Mouse (Mus musculus): ENCODE data around the gene Asb17. TPM values are rescaled to one million over a fixed set of nuclear protein-coding genes. Genes with fewer than 3 reads are reported as not detected.

Asb17 gene
- polyA plus RNA-seq (2012; ENCODE audit: insufficient read depth, insufficient read length, missing spikeins), result not detected in 2 replicates

GRCm38 (mm10) chr3:153844030-153844429 is at the start of gene Asb17:
TSS of gene Asb17 (plus strand) at chr3:153844209.
- H3K4me1 ChIP-seq (ENCODE audit: control insufficient read depth, insufficient read depth, insufficient read length, low read length), result no peaks in the 10 kb centered on the region
- H3K4me3 ChIP-seq (ENCODE audit: insufficient read depth, low read depth, low read length), result no peak within 1 kb of the TSS
- no peak within 1 kb of the TSS for H3K27ac ChIP-seq (replicated peaks; ENCODE audit: low read depth, low read length)

GRCm38 (mm10) chr3:153797574-153797973 is 46.4 kb upstream of the Asb17 start:
- Histone ChIP-seq H3K4me3 (ENCODE audit: insufficient read depth, low read depth, low read length) (no peak overlapping the region), H3K27ac (replicated peaks; ENCODE audit: low read depth, low read length) (no peak overlapping the region), H3K4me1 (ENCODE audit: control insufficient read depth, insufficient read depth, insufficient read length, low read length) (no peaks in the 10 kb centered on the region)

DNA sequence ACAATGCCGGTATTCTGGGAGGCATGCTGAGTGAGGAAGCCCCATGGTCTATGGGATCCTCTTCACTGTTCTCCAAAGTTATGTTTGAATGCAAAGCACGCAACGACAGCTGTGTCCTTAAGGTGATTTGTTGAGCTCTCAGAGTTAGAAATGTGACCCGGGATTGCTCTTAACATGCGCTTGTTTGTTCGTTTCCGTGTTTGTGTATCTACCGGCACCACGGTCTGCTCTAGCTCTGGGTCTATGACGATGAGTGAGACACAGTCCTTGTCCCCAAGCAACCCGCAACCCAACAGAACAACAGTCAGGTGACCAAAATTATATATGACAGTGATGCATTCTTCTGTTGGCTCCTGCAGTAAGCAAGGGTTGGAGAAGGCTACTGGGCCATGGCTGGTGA is 44.4 kb upstream of the Asb17 start:
- no peak overlapping the region for H3K4me3 ChIP-seq (ENCODE audit: insufficient read depth, low read depth, low read length)
- no peaks in the 10 kb centered on the region for H3K4me1 ChIP-seq (ENCODE audit: control insufficient read depth, insufficient read depth, insufficient read length, low read length)
- no peak overlapping the region for H3K27ac ChIP-seq (replicated peaks; ENCODE audit: low read depth, low read length)

DNA sequence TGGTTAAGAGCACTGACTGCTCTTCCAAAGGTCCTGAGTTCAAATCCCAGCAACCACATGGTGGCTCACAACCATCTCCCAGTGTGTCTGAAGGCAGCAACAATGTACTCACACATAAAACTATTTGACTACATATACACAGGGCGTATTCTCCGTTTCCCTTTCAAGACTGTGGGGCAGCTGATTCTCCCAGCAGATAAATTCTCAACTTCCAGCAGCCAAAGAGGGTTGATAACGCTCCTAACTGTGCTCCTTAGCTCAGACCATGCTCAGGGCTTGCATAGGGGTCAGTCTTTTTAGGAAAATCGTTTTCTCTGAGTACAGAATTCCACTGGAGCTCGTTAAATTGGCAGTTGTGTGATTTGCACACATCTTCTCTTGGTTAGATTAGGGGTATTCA is 43.3 kb upstream of the Asb17 start:
- H3K4me3 ChIP-seq (ENCODE audit: insufficient read depth, low read depth, low read length), result no peak overlapping the region
- H3K4me1 ChIP-seq (ENCODE audit: control insufficient read depth, insufficient read depth, insufficient read length, low read length), result no peaks in the 10 kb centered on the region
- H3K27ac ChIP-seq (replicated peaks; ENCODE audit: low read depth, low read length), result no peak overlapping the region

GRCm38 (mm10) chr3:153801541-153801940 is 42.5 kb upstream of the Asb17 start:
- no peak overlapping the region for H3K27ac ChIP-seq (replicated peaks; ENCODE audit: low read depth, low read length)
- no peak overlapping the region for H3K4me3 ChIP-seq (ENCODE audit: insufficient read depth, low read depth, low read length)
- H3K4me1 ChIP-seq (ENCODE audit: control insufficient read depth, insufficient read depth, insufficient read length, low read length), result no peaks in the 10 kb centered on the region

DNA sequence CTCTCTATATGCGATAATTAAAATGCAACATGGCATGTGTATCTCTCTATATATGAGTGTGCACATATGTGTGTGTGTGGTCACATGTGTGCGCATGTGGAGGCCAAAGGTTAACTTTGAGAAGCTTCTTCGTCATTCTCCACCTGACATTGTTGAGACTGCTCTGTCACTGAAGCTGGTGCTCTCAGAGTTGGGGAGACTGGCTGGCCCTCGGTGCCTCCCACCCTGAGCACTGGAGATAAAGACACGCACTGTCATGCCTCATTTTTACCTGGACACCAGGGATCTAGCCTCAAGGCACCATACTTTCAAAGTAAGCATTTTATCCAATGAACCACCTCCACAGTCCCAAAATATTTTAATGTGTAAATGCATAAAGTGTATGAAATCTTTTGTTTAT is 41.4 kb upstream of the Asb17 start:
- Histone ChIP-seq H3K27ac (replicated peaks; ENCODE audit: low read depth, low read length) (no peak overlapping the region), H3K4me3 (ENCODE audit: insufficient read depth, low read depth, low read length) (no peak overlapping the region), H3K4me1 (ENCODE audit: control insufficient read depth, insufficient read depth, insufficient read length, low read length) (no peaks in the 10 kb centered on the region)

GRCm38 (mm10) chr3:153804032-153804431 is 40.0 kb upstream of the Asb17 start:
- Histone ChIP-seq H3K4me3 (ENCODE audit: insufficient read depth, low read depth, low read length) (no peak overlapping the region), H3K27ac (replicated peaks; ENCODE audit: low read depth, low read length) (no peak overlapping the region), H3K4me1 (ENCODE audit: control insufficient read depth, insufficient read depth, insufficient read length, low read length) (no peaks in the 10 kb centered on the region)

DNA sequence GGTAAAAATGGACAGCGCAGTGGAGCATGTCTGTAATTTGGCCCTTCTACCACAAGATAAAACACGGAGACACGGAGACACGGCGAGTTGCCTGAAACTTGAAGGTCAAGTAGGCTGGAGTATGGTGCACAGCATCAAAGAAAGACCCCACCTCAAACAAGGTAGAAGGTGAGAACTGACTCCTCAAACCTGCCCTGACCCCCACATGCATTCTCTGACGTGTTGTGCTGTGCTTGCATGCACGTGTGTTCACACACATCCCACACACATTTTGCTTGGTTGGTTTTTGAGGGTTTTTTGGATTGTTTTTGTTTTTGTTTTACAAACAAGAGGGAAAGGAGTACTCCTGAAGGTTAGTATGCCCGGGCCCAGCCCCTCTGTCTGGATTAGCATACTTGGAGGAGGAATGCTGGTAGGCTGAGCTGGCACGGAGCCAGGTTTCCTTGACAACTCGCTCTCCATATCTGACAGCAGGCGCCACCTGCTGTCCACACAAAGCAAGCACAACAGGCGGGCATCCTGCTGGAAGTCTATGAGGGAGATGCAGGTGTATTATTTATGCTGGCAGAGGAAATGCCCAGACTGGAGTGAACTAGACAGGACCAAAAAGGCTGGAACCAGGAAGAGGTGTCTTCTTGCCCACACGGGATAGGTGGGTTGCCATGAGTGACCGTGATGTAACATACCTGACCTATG is 37.8 kb upstream of the Asb17 start:
- no peak overlapping the region for H3K4me3 ChIP-seq (ENCODE audit: insufficient read depth, low read depth, low read length)
- no peaks in the 10 kb centered on the region for H3K4me1 ChIP-seq (ENCODE audit: control insufficient read depth, insufficient read depth, insufficient read length, low read length)
- no peak overlapping the region for H3K27ac ChIP-seq (replicated peaks; ENCODE audit: low read depth, low read length)

DNA sequence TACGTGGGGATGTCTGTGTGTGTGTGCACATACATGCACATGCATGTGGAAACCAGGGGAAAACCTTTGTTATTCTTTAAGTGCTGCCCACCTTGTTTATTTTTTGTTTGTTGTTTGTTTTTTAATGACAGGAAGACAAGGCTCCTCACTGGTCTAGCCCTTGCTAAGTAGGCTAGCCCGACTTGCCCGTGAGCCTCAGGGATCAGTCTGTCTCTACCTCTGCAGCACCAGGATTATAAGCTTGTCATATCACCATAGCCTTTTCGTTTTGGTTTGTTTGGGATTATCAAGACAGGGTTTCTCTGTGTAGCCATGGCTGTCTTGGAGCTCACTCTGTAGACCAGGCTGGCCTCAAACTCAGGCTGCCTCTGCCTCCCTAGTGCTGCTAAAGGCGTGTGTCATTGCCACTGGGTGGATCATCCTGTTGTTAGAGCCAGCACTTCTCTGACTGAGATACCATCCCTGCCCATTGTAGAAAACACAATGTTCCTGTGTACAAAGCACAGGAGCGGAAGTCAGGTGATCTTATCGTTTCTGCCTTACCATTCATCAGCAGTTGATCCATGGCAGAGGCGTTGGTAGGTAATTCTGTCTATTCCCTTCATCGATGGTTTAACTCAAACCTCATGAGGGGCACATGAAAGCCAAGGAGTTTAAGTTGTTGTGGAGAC is 37.1 kb upstream of the Asb17 start:
- Histone ChIP-seq H3K4me3 (ENCODE audit: insufficient read depth, low read depth, low read length) (no peak overlapping the region), H3K4me1 (ENCODE audit: control insufficient read depth, insufficient read depth, insufficient read length, low read length) (no peaks in the 10 kb centered on the region), H3K27ac (replicated peaks; ENCODE audit: low read depth, low read length) (no peak overlapping the region)

DNA sequence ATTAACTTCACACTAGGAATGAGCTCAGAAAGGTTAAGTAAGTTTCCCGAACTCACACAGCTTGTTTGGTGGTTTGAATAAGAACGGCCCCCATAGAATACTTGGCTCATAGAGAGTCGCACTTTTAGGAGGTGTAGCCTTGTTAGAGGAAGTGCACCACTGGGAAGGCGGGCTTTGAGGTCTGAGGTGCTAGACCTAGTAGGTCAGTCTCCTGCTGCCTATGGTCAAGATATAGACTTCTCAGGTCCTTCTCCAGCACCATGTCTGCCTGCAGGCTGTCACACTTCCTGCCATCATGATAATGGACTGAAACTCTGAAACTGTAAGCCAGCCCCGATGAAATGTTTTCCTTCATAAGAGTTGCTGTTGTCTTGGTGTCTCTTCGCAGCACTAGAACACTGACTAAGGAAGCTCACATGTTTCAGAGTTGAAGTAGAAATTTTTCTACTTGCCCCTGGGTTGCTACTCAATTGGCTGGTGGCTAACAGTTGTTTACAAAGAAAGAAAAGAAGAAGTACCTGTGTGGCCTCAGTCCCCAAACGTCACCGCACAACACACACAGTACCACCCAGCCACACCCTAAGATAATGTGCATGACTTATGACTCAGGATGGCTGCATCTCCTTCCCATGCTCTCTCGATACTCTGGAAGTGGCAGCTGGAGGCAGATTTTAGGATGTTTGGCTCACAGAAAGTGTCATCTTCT is 36.4 kb upstream of the Asb17 start:
- Histone ChIP-seq H3K27ac (replicated peaks; ENCODE audit: low read depth, low read length) (no peak overlapping the region), H3K4me3 (ENCODE audit: insufficient read depth, low read depth, low read length) (no peak overlapping the region), H3K4me1 (ENCODE audit: control insufficient read depth, insufficient read depth, insufficient read length, low read length) (no peaks in the 10 kb centered on the region)

DNA sequence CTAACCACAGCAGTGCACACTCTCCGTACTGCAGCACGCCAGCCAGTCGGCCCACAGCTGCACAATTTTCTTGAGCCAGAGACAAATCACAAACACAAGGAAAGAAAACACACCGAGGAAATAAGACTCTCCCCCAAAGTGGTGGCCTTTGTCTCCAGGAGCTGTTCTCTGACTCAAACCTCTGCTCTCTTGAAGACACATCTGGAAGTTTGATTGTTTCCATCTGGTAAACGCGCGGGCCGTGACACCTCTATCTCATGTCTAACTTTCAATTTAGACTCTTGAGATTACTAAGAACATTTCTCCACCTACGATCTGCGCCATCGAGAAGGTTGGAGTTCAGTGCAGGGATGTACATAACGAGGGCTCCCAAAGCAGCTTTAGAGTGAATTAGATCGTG is 35.6 kb upstream of the Asb17 start:
- Histone ChIP-seq H3K4me1 (ENCODE audit: control insufficient read depth, insufficient read depth, insufficient read length, low read length) (no peaks in the 10 kb centered on the region), H3K27ac (replicated peaks; ENCODE audit: low read depth, low read length) (no peak overlapping the region), H3K4me3 (ENCODE audit: insufficient read depth, low read depth, low read length) (no peak overlapping the region)

GRCm38 (mm10) chr3:153814026-153814425 is 30.0 kb upstream of the Asb17 start:
- Histone ChIP-seq H3K4me3 (ENCODE audit: insufficient read depth, low read depth, low read length) (no peak overlapping the region), H3K27ac (replicated peaks; ENCODE audit: low read depth, low read length) (no peak overlapping the region), H3K4me1 (ENCODE audit: control insufficient read depth, insufficient read depth, insufficient read length, low read length) (no peaks in the 10 kb centered on the region)

DNA sequence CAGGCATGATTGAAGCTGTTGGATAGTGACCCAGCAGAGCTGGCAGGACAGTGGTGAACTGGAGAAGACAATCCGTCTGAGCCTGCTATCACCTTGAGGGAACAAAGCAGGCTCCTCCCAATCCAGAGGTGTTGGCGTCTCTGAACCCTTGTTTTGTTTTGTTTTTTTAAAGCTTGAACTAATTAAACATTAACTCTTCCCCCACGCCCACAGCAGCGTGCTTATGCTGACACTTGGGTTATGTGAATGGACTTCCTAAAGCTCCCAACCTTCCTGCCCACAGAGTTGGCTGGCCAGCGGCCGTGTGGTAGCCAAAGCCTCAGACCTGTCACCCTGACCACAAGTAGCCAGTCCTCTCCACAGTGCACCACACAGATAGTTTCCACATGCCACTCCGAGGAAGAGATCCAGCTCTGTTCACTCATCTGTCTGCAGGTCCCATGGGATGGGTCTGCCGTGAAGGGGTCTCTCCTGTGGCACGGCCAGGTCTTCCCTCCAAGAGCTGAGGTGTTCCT is 26.6 kb upstream of the Asb17 start:
- no peak overlapping the region for H3K4me3 ChIP-seq (ENCODE audit: insufficient read depth, low read depth, low read length)
- no peak overlapping the region for H3K27ac ChIP-seq (replicated peaks; ENCODE audit: low read depth, low read length)

GRCm38 (mm10) chr3:153818723-153819122 is 25.3 kb upstream of the Asb17 start:
- no peak overlapping the region for H3K27ac ChIP-seq (replicated peaks; ENCODE audit: low read depth, low read length)
- no peak overlapping the region for H3K4me3 ChIP-seq (ENCODE audit: insufficient read depth, low read depth, low read length)
- H3K4me1 ChIP-seq (ENCODE audit: control insufficient read depth, insufficient read depth, insufficient read length, low read length), result no peaks in the 10 kb centered on the region

More for the DNA sequence above, 26.6 kb upstream of the Asb17 start:
- no peaks in the 10 kb centered on the region for H3K4me1 ChIP-seq (ENCODE audit: control insufficient read depth, insufficient read depth, insufficient read length, low read length)

- Histone ChIP-seq H3K27ac (replicated peaks; ENCODE audit: low read depth, low read length) (no peak overlapping the region), H3K4me3 (ENCODE audit: insufficient read depth, low read depth, low read length) (no peak overlapping the region), H3K4me1 (ENCODE audit: control insufficient read depth, insufficient read depth, insufficient read length, low read length) (no peaks in the 10 kb centered on the region)
These were observed 24.6 kb upstream of the Asb17 start for GRCm38 (mm10) chr3:153819438-153819837.
